Comparison of ENCODE assay signal across 8 mouse cellular contexts in genomic region chr13:74341036-74341435, GRCm38 (mm10). TPM values are rescaled to one million over a fixed set of nuclear protein-coding genes. Genes with fewer than 3 reads are reported as not detected.
DNase-seq lines count a peak whose midpoint lies in the region; ATAC-seq and TF ChIP-seq lines count a peak whose summit lies in the region.

No protein-coding gene starts in this region.

- ATAC-seq in intestine, embryonic 14.5 days (replicated peaks; ENCODE audit: low FRiP score, low TSS enrichment, low read depth): 0 out of 2 replicates have a peak, but pooled peaks have one; percentile 43
- 0 out of 2 replicates have a peak, but pooled peaks have one; percentile 43 for ATAC-seq in lung, embryonic 16.5 days (ENCODE audit: low read depth)
- peak; percentile 49; the same call in 1 of the 2 replicates for ATAC-seq in stomach, embryonic 14.5 days (ENCODE audit: insufficient number of reproducible peaks, insufficient read depth, low FRiP score, low read depth)

- H3K4me2 ChIP-seq in intestine, embryonic 14.5 days (ENCODE audit: low read length): no peak overlapping the region
- no peak overlapping the region for H3K4me2 ChIP-seq in lung, embryonic 16.5 days (ENCODE audit: low read depth, low read length)
- H3K4me2 ChIP-seq in stomach, embryonic 14.5 days (replicated peaks; ENCODE audit: low read depth, low read length): no peak overlapping the region

- WGBS in intestine, embryonic 14.5 days: 50% methylated on average over 3 of the region's 3 CpGs
- 45% methylated on average over 3 of the region's 3 CpGs for WGBS in lung, embryonic 16.5 days
- 47% methylated on average over 3 of the region's 3 CpGs for WGBS in stomach, embryonic 14.5 days

- no peak overlapping the region for H3K9ac ChIP-seq in intestine, embryonic 14.5 days (ENCODE audit: low read length)
- H3K9ac ChIP-seq in lung, embryonic 16.5 days (ENCODE audit: low read length): no peak overlapping the region
- H3K9ac ChIP-seq in stomach, embryonic 14.5 days (replicated peaks; ENCODE audit: low read depth, low read length): no peak overlapping the region

- H3K9me3 ChIP-seq in intestine, embryonic 14.5 days (ENCODE audit: control insufficient read depth, low read length): no peaks in the 10 kb centered on the region
- no peaks in the 10 kb centered on the region for H3K9me3 ChIP-seq in lung, embryonic 16.5 days (ENCODE audit: control insufficient read depth, low read length)
- no peaks in the 10 kb centered on the region for H3K9me3 ChIP-seq in stomach, embryonic 14.5 days (ENCODE audit: control insufficient read depth, low read depth, low read length)

- peaks cover 81% of the 10 kb centered on the region for H3K36me3 ChIP-seq in intestine, embryonic 14.5 days (ENCODE audit: control insufficient read depth, insufficient read depth, low read length)
- peaks cover 29% of the 10 kb centered on the region for H3K36me3 ChIP-seq in lung, embryonic 16.5 days (ENCODE audit: control insufficient read depth, insufficient read depth, low read length)
- peaks cover 59% of the 10 kb centered on the region for H3K36me3 ChIP-seq in stomach, embryonic 14.5 days (ENCODE audit: control insufficient read depth, insufficient read depth, low read length)

- TF ChIP-seq CTCF in left cerebral cortex, adult 2 months (IDR thresholded peaks at IDR 0.05): peak; percentile 68

- no peak overlapping the region for H3K27ac ChIP-seq in left cerebral cortex, adult 2 months
- H3K27ac ChIP-seq in intestine, embryonic 14.5 days (ENCODE audit: low read depth): no peak overlapping the region
- H3K27ac ChIP-seq in lung, embryonic 16.5 days (ENCODE audit: low read length): no peak overlapping the region
- no peak overlapping the region for H3K27ac ChIP-seq in stomach, embryonic 14.5 days (ENCODE audit: low read length)

- H3K4me3 ChIP-seq in left cerebral cortex, adult 2 months: no peak overlapping the region
- H3K4me3 ChIP-seq in intestine, embryonic 14.5 days (ENCODE audit: low read depth, low read length): no peak overlapping the region
- H3K4me3 ChIP-seq in lung, embryonic 16.5 days (ENCODE audit: low read length): no peak overlapping the region
- H3K4me3 ChIP-seq in stomach, embryonic 14.5 days (ENCODE audit: low read depth, low read length): no peak overlapping the region

- H3K4me1 ChIP-seq in intestine, embryonic 14.5 days (replicated peaks; ENCODE audit: control insufficient read depth, insufficient read depth, low read length): no peaks in the 10 kb centered on the region
- no peaks in the 10 kb centered on the region for H3K4me1 ChIP-seq in lung, embryonic 16.5 days (replicated peaks; ENCODE audit: control insufficient read depth, insufficient read depth, low read length)
- H3K4me1 ChIP-seq in stomach, embryonic 14.5 days (ENCODE audit: control insufficient read depth, insufficient read depth, low read length): no peaks in the 10 kb centered on the region

- H3K27me3 ChIP-seq in intestine, embryonic 14.5 days (replicated peaks; ENCODE audit: control insufficient read depth, insufficient read depth, low read length): no peaks in the 10 kb centered on the region
- no peaks in the 10 kb centered on the region for H3K27me3 ChIP-seq in lung, embryonic 16.5 days (ENCODE audit: control insufficient read depth, insufficient read depth, low read depth, low read length)
- no peaks in the 10 kb centered on the region for H3K27me3 ChIP-seq in stomach, embryonic 14.5 days (ENCODE audit: control insufficient read depth, insufficient read depth, low read length)

- DNase-seq in left cerebral cortex, adult 2 months (ENCODE audit: extremely low spot score in 1 of 2, low spot score in 2 of 2): no peak
- DNase-seq in left cerebral cortex, adult 18-20 months (ENCODE audit: low spot score in 2 of 2): no peak
- DNase-seq in NIH3T3 (ENCODE audit: low read depth): peak; percentile 70
- peak; percentile 43 for DNase-seq in embryo, embryonic 10 days (ENCODE audit: low spot score)
- DNase-seq in intestine, embryonic 14.5 days (ENCODE audit: low spot score): no peak
- no peak for DNase-seq in layer of hippocampus, adult 8-10 months (ENCODE audit: low spot score in 2 of 2)

- intact Hi-C loops in left cerebral cortex, adult 2 months (cut with DNase I): loop anchor here (10.0 kb wide), 1 partner anchor 194 kb away; no protein-coding TSS in a partner anchor

RNA-seq across cellular contexts. Expression of gene Sdha, which starts 9.0 kb away (rescaled TPM):
- 100 to 1,000 TPM; 334 to 341 TPM for total RNA-seq in left cerebral cortex, adult 2 months (2021)
- 100 to 1,000 TPM; 350 to 353 TPM for total RNA-seq in left cerebral cortex, adult 18-20 months (2021)
- polyA plus RNA-seq in intestine, embryonic 14.5 days (2014; fragmentation: Nextera tagmentation; extraction: Ambion mirVana): 243 and 255 TPM in 2 replicates
- polyA plus RNA-seq in lung, embryonic 16.5 days (2015; fragmentation: Nextera tagmentation; extraction: Ambion mirVana): 254 and 283 TPM in 2 replicates
- polyA plus RNA-seq in stomach, embryonic 14.5 days (2014; fragmentation: Nextera tagmentation; extraction: Ambion mirVana): 205 and 230 TPM in 2 replicates
- total RNA-seq in layer of hippocampus, adult 8-10 months (2022): 100 to 1,000 TPM; 336 to 349 (median 340) TPM

RNA-seq across cellular contexts. Expression of gene Ccdc127, which starts 9.1 kb away (rescaled TPM):
- 10 to 100 TPM; 86.4 to 92.3 TPM for total RNA-seq in left cerebral cortex, adult 2 months (2021)
- 10 to 100 TPM; 87.0 to 90.7 TPM for total RNA-seq in left cerebral cortex, adult 18-20 months (2021)
- 46.6 and 50.9 TPM in 2 replicates for polyA plus RNA-seq in intestine, embryonic 14.5 days (2014; fragmentation: Nextera tagmentation; extraction: Ambion mirVana)
- polyA plus RNA-seq in lung, embryonic 16.5 days (2015; fragmentation: Nextera tagmentation; extraction: Ambion mirVana): 44.7 and 56.1 TPM in 2 replicates
- polyA plus RNA-seq in stomach, embryonic 14.5 days (2014; fragmentation: Nextera tagmentation; extraction: Ambion mirVana): 59.6 and 62.6 TPM in 2 replicates
- total RNA-seq in layer of hippocampus, adult 8-10 months (2022): 100 to 1,000 TPM in 1 of 4 experiments, 10 to 100 TPM in 3; 73.7 to 101 (median 82.6) TPM

RNA-seq across cellular contexts. Expression of gene Lrrc14b, which starts 22.8 kb away (rescaled TPM):
- under 1 TPM in 1 of 2 experiments, not detected in 1; 0.12 TPM for total RNA-seq in left cerebral cortex, adult 2 months (2021)
- total RNA-seq in left cerebral cortex, adult 18-20 months (2021): under 1 TPM in 1 of 2 experiments, not detected in 1; 0.19 TPM
- not detected in 2 replicates for polyA plus RNA-seq in intestine, embryonic 14.5 days (2014; fragmentation: Nextera tagmentation; extraction: Ambion mirVana)
- not detected in 2 replicates for polyA plus RNA-seq in lung, embryonic 16.5 days (2015; fragmentation: Nextera tagmentation; extraction: Ambion mirVana)
- polyA plus RNA-seq in stomach, embryonic 14.5 days (2014; fragmentation: Nextera tagmentation; extraction: Ambion mirVana): not detected in 2 replicates
- total RNA-seq in layer of hippocampus, adult 8-10 months (2022): under 1 TPM in 2 of 4 experiments, not detected in 2; 0.41 to 0.43 TPM

RNA-seq across cellular contexts. Expression of gene Pdcd6, which starts 23.7 kb away (rescaled TPM):
- 10 to 100 TPM; 85.0 to 87.6 TPM for total RNA-seq in left cerebral cortex, adult 2 months (2021)
- 10 to 100 TPM; 79.6 to 79.7 TPM for total RNA-seq in left cerebral cortex, adult 18-20 months (2021)
- polyA plus RNA-seq in intestine, embryonic 14.5 days (2014; fragmentation: Nextera tagmentation; extraction: Ambion mirVana): 173 and 179 TPM in 2 replicates
- polyA plus RNA-seq in lung, embryonic 16.5 days (2015; fragmentation: Nextera tagmentation; extraction: Ambion mirVana): 123 and 134 TPM in 2 replicates
- 157 and 174 TPM in 2 replicates for polyA plus RNA-seq in stomach, embryonic 14.5 days (2014; fragmentation: Nextera tagmentation; extraction: Ambion mirVana)
- 10 to 100 TPM; 64.8 to 75.6 (median 72.1) TPM for total RNA-seq in layer of hippocampus, adult 8-10 months (2022)

RNA-seq across cellular contexts. Expression of gene Ahrr, which starts 48.9 kb away (rescaled TPM):
- 1 to 10 TPM in 1 of 2 experiments, under 1 TPM in 1; 0.33 to 1.3 TPM for total RNA-seq in left cerebral cortex, adult 2 months (2021)
- total RNA-seq in left cerebral cortex, adult 18-20 months (2021): 1 to 10 TPM; 1.4 to 2.1 TPM
- 0.30 and 0.64 TPM in 2 replicates for polyA plus RNA-seq in intestine, embryonic 14.5 days (2014; fragmentation: Nextera tagmentation; extraction: Ambion mirVana)
- 0.57 and 0.70 TPM in 2 replicates for polyA plus RNA-seq in lung, embryonic 16.5 days (2015; fragmentation: Nextera tagmentation; extraction: Ambion mirVana)
- 0.41 and 0.54 TPM in 2 replicates for polyA plus RNA-seq in stomach, embryonic 14.5 days (2014; fragmentation: Nextera tagmentation; extraction: Ambion mirVana)
- 1 to 10 TPM in 1 of 4 experiments, under 1 TPM in 3; 0.67 to 1.4 (median 0.81) TPM for total RNA-seq in layer of hippocampus, adult 8-10 months (2022)

Comparison
In these comparisons a context has a peak if more than half of its experiments do, and no peak if none do; other contexts are left out.
1. DNase-seq: peak in NIH3T3 (single experiment) and embryo, embryonic 10 days (single experiment); none in left cerebral cortex, adult 2 months (0 of 2), left cerebral cortex, adult 18-20 months (0 of 2), intestine, embryonic 14.5 days (single experiment) and layer of hippocampus, adult 8-10 months (0 of 2).
2. Peak in every context shown above with its lines, with median percentiles within 50 percentile points of each other: ATAC-seq.